Mouse (Mus musculus) CH12.LX (cell line): ENCODE measurements around the gene Fgf12.

Source experiments
- CTCF ChIP-seq, 2 experiments: IDR thresholded peaks in 1 of 2; conservative IDR thresholded peaks in 1 of 2; 2 replicates each; pipeline ENCODE4 v1.5.1; 2011 to 2012; ENCODE audit warnings: low read depth in 2 of 2, low read length in 2 of 2, improper control_type of control experiment in 1 of 2, inconsistent platforms in 1 of 2, mild to moderate bottlenecking in 1 of 2, moderate library complexity in 1 of 2
- SIN3A ChIP-seq: IDR thresholded peaks from 2 replicates; pipeline ENCODE4 v1.6.1; 2012; ENCODE audit warnings: low read length, improper control_type of control experiment, inconsistent platforms

- TF ChIP-seq CTCF (conservative IDR thresholded peaks at IDR 0.05 in 1 of 2, IDR thresholded peaks at IDR 0.05 in 1 of 2; ENCODE audit: low read depth in 2 of 2, low read length in 2 of 2): no peak
- TF ChIP-seq SIN3A: no peak
Observed at GRCm38 (mm10) chr16:28626259-28626658, 126.6 kb downstream of the Fgf12 start.
